Mouse (Mus musculus): ENCODE data around the gene Olfr1109.

The Olfr1109 gene

GRCm38 (mm10) chr2:87095908-87096307 lies at the start of gene Olfr1109:
Gene Olfr1109, minus strand, starts transcription at chr2:87096008.
- DNase-seq (ENCODE audit: low spot score), result no peak

- DNase-seq (ENCODE audit: low spot score), result no peak
Observed at GRCm38 (mm10) chr2:87140200-87140599, 44.4 kb upstream of the Olfr1109 start, which contains the start of gene Olfr1110. Gene Olfr1110, minus strand, starts transcription at chr2:87140300.

GRCm38 (mm10) chr2:87114467-87114866 lies 18.7 kb upstream of the Olfr1109 start, which contains the start of gene Olfr259:
Gene Olfr259, minus strand, starts transcription at chr2:87114567.
- no peak for DNase-seq (ENCODE audit: low spot score)

- no peak for DNase-seq (ENCODE audit: low spot score)
Observed at GRCm38 (mm10) chr2:87075717-87076116, 20.1 kb downstream of the Olfr1109 start, which contains the start of gene Olfr1107. Gene Olfr1107, minus strand, starts transcription at chr2:87075817.

DNA sequence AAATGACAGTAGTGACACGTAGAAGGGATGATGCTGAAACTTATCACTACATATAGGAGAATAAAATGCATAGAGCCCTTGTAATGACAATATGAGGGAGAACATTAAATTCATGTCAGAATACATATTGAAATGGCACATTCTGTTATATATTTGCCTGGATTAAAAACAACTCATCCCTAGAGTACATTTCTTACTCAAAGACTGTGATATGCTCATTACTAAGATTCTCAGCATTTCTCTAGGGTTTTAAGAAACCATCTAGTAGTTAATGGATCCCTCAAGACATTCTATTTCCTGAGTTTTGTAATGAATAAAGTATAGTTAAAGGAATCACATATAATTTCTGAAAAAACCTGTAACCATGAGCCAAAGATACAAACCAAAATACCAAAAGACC lies 43.6 kb downstream of the Olfr1109 start, which contains the start of gene Olfr1106:
Gene Olfr1106 (minus strand): TSS at position 101 of the 400 bp plus-strand sequence.
- DNase-seq (ENCODE audit: low spot score), result no peak

Data from yolk sac, embryonic 10.5 days (tissue).